Mouse (Mus musculus): Measurements from ENCODE around the gene Gria1.

The Gria1 gene

DNA sequence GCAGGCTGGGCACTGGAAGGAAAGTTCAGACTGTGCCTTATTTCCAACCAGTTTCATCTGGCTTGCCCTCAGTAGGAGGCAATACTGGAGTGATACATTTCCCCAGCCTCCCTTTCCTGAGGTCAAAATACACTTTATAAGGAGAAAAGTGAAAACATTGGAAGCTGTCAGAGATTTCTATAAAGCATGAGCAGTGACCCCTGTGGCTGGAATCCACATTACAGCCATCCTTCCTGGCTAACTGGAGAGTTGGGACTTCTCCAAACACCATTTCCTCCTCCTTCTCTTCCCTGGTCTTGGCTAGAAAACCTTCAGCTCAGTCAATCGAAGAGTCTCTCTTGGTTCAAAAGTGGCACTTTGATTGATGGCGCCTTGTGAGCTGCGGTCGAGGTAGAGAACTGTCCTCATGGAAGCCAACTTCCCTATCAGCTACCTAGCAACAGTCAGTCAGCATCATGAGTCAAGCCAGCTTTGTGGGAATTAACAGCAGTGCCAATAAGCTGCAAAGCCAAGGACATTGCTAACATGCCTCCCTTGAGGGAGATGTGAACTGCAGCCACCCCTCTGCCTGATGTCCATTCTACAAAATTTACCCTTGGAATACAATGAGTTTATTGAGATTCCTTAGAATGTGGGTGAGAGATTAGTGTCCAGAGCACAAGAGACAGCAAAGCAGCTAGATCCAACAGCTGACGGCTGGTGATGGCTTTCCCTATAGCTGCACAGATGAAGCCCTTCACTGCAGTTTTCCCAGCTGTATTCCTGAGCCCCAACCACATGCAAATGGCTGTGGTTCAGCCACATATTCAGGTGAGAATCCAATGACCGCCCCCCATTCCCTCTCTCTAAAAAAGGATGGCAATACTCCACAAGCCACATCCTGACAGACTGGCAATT lies 40.7 kb downstream of the Gria1 start:
- no peak for DNase-seq (ENCODE audit: low read depth, low spot score)

DNA sequence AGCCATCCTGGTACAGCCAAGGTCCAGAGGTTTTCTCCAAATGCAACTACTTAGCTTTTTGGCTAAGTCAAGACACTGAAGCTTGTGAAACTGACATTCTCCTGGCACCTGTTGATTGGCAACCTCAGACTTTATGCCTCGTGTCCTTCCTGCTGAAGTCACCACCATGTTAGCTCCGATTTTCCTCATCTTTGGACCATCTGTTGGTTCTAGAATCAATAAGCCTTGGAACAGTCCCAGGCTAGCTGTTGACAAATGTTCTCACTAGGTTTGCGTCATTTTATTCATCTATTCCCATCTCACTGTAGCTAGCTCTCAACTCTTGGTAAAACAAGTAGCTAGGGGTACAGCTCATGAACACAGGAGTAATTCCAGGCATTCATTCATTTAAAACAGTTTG lies 51.3 kb downstream of the Gria1 start:
- no peak for DNase-seq (ENCODE audit: low read depth, low spot score)

DNA sequence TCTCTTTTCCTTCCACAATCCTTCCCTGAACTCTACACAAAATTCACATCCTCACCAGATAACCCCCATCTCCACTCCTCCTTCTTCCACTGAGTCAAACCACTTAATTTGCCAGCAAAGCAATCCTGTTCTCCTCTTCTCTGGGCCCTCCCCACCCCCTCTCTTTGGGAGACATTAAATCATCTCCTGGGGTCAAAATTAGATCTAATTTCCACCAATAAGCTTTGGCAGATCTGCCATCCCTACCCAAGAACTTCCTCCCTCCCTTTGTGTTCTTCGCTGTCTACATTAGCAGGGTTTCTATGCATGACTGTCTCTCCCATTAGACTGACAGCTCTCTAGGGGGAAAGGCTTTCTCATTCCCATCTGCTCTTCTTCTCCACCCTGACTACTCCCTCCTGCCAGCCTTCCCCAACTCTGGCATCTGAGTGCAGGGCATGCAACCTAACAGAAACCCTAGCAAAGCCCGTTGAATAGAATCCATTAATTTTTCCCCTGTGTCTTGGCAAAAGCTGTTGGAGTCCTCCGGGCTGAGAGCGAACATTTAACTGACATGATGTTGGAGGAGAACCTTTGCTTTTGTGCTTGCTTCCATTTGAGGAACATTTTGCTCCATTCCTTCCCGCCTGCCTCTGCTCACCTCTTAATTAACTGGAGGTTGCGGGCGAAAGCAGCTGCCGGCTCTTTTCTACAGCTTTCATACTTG lies 59.2 kb downstream of the Gria1 start:
- peak; percentile 22 for DNase-seq (ENCODE audit: low read depth, low spot score)

DNA sequence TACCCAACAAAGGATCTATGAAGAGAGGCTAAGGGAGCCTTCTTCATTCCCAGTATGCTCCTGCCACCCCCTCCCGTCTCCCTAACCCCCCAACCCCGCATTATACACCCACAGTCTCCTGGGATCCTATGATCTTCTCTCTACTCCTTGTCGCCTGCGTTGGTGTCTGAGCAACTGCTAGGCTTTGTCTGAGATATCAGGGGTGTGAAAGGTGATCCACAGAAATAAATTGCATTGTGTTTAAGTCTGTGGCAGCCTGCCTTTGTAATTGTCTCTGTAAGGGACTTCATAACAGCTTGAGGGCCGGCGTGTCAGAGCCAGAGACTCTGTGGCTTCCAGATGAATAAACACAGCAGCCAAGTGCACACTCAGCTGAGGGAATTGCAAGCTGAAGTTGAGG lies 61.0 kb downstream of the Gria1 start:
- no peak for DNase-seq (ENCODE audit: low read depth, low spot score)

DNA sequence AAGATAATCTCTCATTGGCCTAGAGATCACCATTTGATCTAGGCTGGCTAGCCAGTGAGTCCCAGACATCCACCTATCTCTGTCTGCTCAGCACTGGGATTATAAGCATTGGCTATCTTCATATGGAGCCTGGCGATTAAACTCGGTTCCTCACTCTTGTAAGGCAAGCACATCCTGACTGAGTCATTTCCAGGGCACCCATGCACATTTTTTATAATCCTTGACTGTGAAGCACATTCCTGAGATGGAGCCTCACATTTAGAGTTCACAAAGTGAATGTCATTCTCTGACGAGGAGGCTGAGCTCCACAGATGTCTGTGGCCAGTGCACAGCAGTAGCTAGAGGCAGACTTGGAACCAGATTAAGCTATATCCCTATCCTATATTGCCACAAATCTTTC lies 68.2 kb downstream of the Gria1 start:
- DNase-seq (ENCODE audit: low read depth, low spot score): no peak

DNA sequence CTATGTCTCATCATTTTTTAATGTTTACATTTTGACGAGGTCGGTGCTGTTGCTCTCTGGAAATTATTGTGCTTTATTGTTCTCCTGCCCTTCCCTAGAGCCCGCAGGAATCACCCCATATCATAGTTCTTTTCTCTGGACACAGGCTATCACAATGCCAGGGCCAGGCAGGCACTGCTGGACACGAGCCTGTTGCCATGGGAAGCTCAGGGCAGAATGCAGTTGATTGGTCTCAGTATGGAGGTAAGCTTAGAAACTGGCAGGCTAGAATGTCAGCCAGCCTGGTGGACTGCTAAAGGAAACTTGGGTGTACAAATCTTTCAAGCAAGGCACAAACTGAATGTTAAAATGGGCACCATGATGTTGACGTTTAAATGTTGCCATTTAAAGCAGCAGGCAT lies 78.3 kb downstream of the Gria1 start:
- DNase-seq (ENCODE audit: low read depth, low spot score): no peak

DNA sequence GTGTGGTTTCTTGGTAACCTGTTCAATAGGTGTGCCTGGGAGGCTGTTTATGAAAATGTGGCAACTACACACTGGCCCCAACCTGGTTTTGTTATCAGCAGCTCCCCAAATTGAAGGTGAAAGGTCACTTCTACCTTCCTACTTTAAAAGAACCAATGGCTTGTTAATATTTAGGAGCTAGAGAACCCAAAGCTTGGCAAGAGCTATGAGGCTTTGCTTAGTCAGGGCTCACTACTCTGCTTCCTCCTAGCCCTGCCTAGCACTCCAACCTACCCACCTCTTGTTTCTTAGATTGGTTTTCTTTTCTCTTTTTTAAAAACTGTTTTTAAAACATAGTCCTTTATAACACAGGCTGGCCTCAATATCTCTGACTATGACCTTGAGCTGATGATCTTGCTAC lies 79.5 kb downstream of the Gria1 start:
- DNase-seq (ENCODE audit: low read depth, low spot score): no peak

DNA sequence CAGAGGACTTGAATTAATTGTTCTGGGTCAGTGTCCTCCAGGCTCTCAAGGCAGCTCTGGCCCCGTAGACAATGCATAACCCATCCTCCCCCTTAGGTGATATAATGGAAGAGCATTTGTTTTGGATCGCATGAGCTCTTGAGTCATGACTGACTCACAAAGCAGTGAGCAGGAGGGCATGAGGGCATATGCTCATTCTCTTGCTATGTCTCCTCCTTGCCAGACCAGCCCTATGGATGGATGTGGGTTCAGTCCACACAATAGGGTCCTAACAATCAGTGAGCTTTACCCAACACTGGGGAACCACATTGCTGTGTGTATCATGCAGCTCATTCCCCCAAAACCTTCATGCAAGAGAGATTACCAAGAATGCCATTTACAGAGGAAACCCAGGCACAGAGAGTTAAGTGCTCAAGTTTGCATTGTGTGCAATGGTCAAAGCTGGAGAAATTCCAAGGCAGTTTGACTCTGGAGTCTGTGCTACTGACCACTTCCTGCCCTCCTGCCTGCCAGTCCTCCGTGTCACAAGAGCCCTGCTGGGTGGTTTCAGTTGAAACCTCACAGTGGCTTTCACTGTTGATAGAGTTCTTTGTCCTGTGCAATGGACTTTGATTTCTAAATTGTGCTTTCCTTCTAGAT lies 80.2 kb downstream of the Gria1 start:
- no peak for DNase-seq (ENCODE audit: low read depth, low spot score)

DNA sequence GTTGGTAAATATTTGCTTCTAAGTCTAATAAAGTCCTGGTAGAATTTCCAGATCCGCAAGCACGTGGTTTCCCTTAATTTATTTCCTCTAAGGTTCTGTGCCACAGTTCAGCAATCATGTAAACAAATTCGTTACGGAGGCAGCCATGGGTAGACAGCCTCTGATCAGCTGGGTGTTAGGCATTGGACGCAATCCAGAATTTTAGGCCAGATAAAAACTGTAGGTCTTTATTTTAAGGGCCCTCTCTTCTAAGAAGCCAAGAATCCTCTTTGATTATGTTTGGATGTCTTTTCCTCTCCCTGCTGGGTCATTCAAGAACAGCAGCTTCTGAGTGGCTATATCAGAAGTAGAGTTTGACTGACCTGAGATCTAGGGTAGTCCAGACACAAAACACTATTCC lies 89.3 kb downstream of the Gria1 start:
- no peak for DNase-seq (ENCODE audit: low read depth, low spot score)

DNA sequence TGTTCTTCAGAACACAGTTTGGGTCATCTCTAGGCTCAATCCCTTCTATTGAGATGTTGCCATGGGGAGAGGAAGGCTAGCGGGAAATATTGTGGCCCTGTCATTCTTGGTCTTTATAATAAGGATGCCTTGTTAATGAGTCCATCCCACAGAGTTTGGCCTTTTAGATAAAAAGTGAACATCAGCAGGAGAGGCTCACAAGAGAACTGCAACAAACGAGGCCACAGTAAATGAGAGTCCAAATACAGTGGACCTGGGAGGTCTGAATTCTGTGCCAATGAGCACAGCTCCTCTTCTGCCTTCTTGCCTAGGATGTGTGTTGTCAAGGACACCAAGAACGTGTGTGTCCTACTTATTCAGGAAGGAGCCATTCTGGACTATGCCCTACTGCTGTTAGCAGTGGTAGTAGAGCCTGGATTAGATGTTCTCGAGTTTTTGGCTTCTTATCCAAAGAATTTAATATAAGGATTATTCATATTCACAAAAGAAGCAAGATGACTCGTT lies 92.6 kb downstream of the Gria1 start:
- DNase-seq (ENCODE audit: low read depth, low spot score): no peak

DNA sequence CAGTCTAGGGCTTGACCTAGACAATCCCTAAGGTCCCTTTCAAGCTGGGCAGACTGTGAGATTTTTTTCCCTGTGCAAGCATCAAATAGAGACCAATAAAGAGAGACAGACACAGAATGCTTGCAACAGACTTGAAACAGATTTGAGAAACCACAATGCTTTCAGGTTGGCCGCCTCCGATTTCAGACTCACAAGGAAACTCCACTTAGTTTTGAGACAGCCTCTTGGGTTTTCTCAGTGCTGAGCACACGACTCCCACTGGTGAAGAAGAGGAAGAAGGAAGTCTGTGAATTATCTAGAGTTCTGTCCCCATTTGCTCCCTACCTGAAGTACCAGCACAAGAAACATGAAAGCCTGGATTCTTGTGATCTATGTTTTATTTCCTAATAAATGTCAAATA lies 94.5 kb downstream of the Gria1 start:
- no peak for DNase-seq (ENCODE audit: low read depth, low spot score)

DNA sequence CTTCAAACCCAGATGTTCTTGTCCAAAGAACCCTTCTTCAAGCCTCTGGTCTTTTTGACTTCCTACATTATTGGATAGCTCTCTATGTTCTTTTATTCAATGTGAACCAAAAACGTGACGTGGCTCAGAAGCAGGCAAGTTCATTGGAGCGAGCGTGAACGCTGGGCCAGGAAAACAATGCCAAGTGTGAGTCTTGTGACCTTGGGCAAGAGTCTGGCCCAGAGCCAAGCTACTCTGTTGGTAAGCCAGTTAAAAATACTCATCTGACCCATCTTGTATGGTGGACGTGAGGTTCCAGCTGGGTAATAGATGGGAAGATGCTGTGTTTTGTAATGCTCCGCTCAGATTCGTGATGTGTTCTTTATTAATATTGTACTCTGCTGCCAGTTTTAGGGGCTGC lies 101.2 kb downstream of the Gria1 start:
- DNase-seq (ENCODE audit: low read depth, low spot score): no peak

DNA sequence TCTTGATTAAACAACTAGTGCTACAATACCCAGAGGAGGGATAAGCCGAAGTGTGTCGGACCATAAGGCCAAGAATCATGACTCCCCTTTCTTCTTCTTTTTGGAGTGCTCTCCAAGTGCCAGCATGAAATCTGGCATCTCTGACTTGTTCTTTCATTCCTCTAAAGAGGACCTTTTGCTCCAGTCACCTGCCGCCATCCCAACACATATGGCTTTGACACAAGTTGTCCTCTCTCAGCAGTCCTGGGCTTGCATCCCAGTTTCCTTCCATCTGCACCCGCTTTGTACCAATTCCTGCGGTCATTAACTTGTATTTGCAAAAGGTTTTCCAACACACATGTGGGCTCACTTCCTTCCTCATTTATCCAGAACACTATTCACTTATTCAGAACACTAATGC lies 103.2 kb downstream of the Gria1 start:
- DNase-seq (ENCODE audit: low read depth, low spot score): no peak

DNA sequence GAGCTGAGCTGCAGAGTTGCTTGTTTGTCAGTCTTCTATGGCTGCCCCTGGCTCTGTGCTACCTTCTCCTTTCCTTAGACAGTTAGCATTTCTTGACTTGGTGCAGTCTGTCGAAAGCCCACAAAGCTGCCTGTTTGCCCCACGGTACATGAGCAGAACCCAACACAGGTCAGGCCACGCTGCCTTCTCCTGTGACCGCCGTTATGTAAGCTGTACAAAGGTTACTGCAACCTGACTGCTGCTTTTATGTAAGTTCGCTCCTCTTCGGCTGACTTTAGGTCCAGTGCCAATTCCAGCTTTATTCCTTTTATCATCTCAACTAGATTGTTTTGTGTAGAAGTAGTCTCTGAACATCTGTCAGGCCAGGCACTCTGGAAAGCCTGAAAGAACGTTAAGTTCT lies 115.9 kb downstream of the Gria1 start:
- no peak for DNase-seq (ENCODE audit: low read depth, low spot score)

DNA sequence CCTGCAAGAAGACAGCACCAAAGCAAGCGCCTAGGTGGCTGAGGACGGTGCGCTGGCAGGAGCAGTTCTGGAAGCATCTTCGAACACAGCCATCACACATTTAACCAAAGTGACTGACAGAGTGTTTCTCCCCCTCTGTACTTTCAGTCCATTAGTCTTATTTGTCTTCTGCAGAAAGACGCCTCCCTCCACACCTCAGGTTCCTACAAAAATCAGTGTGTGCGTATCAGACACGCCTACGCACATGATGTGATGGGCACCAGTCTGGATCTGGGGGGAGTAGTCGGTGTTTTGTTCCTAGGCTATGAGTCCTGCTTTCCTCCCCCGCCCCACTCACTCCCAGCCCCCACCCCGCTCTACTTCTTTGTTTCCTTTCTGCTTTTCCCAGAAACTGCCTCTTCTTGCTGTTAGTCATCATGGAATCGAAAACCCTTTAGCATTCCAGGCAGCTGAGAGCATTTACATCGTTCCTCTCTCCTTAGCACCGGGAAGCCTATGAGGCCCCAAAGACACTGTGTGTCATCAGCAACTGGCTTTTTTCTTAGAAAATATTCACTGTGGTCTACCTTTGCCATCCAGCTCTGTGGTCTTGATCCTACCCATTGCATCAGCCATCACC lies 129.1 kb downstream of the Gria1 start:
- DNase-seq (ENCODE audit: low read depth, low spot score): no peak

DNA sequence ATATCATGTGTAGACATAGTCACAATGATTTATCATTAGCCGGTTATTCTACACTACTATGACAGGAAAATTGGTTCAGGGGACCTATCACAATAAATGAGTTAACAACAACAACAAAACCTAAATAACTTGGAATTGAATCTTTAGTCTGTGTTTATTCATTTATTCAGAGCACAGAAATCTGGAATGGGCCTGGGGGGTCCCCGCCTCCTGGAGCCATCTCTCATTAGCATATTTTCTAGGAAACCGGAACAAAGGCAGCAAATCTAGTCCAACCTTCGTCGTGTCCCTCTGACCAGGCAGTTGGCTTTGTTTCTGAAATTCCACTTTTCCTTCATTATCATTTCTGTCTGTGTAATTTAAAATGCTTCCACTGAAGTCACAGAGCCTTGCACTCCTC lies 132.5 kb downstream of the Gria1 start:
- DNase-seq (ENCODE audit: low read depth, low spot score): no peak

DNA sequence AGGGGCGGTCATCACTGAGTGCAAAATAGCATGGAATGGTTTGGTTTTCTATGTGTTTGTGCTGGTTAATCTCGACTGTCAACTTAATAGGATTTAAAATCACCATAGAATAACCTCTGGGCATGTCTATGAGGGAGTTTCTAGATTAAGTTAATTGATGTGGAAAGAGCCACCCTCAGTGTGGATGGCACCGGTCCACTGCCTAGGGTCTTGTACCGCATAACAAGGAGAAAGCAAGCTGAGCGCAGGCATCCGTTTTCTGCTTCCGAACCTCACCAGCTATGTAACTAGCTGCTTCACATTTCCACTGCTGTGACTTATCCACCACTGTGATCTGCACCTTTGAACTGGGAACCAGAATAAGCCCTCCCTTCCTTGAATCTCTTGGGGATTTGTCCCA lies 134.0 kb downstream of the Gria1 start:
- no peak for DNase-seq (ENCODE audit: low read depth, low spot score)

DNA sequence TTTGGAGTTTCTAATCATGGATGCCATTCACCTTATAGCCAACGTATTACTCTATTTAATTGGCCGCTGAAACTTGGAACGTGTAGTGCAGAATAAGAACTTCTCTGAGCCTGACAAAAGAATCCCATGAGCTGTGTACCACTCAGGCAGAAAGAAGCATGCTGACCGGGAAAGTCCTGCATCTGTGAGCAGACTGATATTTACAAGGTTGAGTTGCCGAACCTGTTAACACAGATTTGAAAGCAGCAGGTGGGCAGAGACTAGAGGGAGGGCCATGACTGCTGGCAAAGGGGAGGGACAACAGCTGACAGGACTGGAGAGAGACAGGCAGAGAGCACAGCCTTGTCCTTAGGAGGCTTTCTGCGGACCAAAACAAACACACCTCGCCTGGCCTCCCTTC lies 134.5 kb downstream of the Gria1 start:
- no peak for DNase-seq (ENCODE audit: low read depth, low spot score)

DNA sequence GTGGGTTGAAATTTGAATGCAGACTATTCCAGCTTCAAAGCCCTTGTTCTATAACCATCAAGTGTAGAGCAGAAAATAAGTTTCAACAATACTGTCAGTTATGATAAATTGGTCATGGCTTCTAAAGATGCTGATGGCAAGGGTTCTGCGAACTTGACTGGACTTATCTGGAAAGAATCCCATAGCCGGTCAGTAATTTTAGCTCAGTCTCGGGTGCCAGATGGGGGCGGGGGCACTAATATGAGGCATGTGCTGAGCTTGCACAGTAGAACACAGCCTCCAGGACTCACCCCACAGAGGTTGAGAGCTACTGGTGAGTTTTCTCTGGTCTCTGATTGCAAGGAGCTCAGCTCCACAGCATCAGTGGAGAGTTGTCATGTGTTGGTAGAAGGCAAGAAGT lies 140.5 kb downstream of the Gria1 start:
- DNase-seq (ENCODE audit: low read depth, low spot score): no peak

DNA sequence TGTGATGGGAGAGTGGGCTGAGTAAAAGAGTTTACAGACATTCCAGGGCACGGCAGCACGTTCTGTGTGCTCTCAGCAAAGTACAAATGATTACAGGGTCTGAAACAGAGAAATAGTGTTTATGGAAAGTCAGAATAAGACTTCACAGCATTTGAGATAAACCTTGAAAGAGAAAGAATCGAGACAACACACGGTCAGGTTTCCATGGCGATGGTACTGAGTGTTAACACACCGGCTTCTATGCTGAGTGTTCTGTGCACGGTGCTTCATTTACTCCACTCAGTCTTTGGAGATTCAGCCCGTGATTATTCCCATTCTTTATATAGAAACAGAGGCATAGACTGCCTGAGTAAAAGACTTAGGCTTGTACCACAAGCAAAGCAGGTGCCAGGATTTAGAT lies 143.8 kb downstream of the Gria1 start:
- DNase-seq (ENCODE audit: low read depth, low spot score): peak; percentile 20

DNA sequence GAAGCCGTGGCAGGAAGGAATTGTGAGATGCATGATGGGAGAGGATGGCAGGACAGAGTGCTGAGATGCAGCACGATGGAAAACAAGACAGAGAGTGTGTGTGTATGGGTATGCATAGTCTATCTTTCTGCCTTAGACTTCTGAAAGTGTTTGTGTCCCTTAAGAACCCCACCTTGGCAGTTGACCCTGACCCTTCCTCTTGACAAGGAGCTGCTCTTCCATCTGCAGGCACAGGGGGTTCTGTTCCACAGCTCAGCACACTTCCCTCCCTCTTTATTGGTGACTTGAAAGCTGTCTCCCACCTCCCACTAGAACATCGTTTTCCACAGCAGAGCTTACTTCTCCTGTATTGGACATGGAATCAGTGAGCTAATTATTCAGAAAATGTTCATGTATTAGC lies 148.2 kb downstream of the Gria1 start:
- DNase-seq (ENCODE audit: low read depth, low spot score): no peak

DNA sequence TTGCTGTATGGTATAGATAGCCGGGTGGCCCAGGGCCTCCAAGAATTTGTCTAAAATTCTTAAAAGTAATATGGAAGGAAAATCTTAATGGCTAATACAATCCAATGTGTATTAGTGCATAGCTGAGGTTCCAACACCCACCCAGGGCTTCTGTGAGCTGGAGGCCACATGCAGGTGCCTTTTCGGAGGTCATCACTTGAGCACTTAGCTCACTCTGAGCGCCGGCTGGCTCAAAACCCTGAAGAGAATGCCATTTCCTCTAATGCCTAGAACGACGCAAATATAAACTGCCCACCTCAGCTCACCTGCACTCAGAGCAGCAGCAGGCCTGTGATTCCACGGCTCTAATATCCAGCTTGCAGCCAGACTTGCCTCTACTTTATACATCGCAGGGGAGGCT lies 148.9 kb downstream of the Gria1 start:
- DNase-seq (ENCODE audit: low read depth, low spot score): no peak

Data from brain, embryonic 18.5 days (tissue).